Mouse (Mus musculus): ENCODE results near the gene Zfp989. TPM values are rescaled to one million over a fixed set of nuclear protein-coding genes. Genes with fewer than 3 reads are reported as not detected.

The Zfp989 gene
- polyA plus RNA-seq, 1 experiment from 2014 or later: not detected

Other genes starting within 250 kb of the Zfp989 start
- gene Gm21411, start 62.4 kb upstream of the Zfp989 start, polyA plus RNA-seq (2015; fragmentation: Nextera tagmentation; extraction: Ambion mirVana): not detected in 2 replicates
- gene Rex2, start 49.9 kb downstream of the Zfp989 start, polyA plus RNA-seq (2015; fragmentation: Nextera tagmentation; extraction: Ambion mirVana): not detected in 2 replicates
- gene Zfp991, start 160.1 kb downstream of the Zfp989 start, polyA plus RNA-seq (2015; fragmentation: Nextera tagmentation; extraction: Ambion mirVana): 1.9 and 2.1 TPM in 2 replicates